In genomic region chr10:24478535-24478934, GRCm38 (mm10) we compare ENCODE assay signal across 22 mouse cellular contexts.
DNase-seq lines count a peak whose midpoint lies in the region; ATAC-seq and TF ChIP-seq lines count a peak whose summit lies in the region.
"Had no signal": no experiment of that assay in that cellular context is flagged by ENCODE, and none has a peak within 500 bp of the region (broad histone marks: within the 10 kb centered on the region; RNA-seq: fewer than 3 reads in every experiment).

No protein-coding gene starts in this region.

- no peak overlapping the region for H3K4me3 ChIP-seq in gastrocnemius, adult 2 months
- no peak overlapping the region for H3K4me3 ChIP-seq in heart, embryonic 14.5 days (ENCODE audit: control insufficient read depth in 1 of 2, insufficient read depth in 1 of 2, low read depth in 1 of 2, low read length in 2 of 2)
- H3K4me3 ChIP-seq in heart, embryonic 15.5 days: no peak overlapping the region
- H3K4me3 ChIP-seq: left cerebral cortex, adult 2 months; limb, embryonic 10.5 days; liver, embryonic 12.5 days; lung, embryonic 15.5 days; midbrain, embryonic 13.5 days; neural tube, embryonic 12.5 days had no signal

- H3K4me1 ChIP-seq in heart, embryonic 14.5 days (ENCODE audit: control insufficient read depth in 2 of 2, insufficient read depth in 2 of 2, low read length in 2 of 2): peaks cover 7 to 16% of the 10 kb centered on the region in 2 experiments
- peaks cover 16% of the 10 kb centered on the region for H3K4me1 ChIP-seq in heart, embryonic 15.5 days (replicated peaks)
- H3K4me1 ChIP-seq: liver, embryonic 12.5 days; midbrain, embryonic 13.5 days; neural tube, embryonic 12.5 days had no signal

- 0 out of 2 replicates have a peak, but pooled peaks cover 5% of the 10 kb centered on the region for H3K9me3 ChIP-seq in heart, embryonic 14.5 days (ENCODE audit: control insufficient read depth, low read length)
- no peaks in the 10 kb centered on the region for H3K9me3 ChIP-seq in heart, embryonic 15.5 days (replicated peaks)
- H3K9me3 ChIP-seq: limb, embryonic 10.5 days; liver, embryonic 12.5 days; lung, embryonic 15.5 days; midbrain, embryonic 13.5 days; neural tube, embryonic 12.5 days had no signal

- WGBS in heart, embryonic 14.5 days: 90% methylated on average over 2 of the region's 2 CpGs
- WGBS in heart, embryonic 15.5 days: 92% methylated on average over 2 of the region's 2 CpGs
- 61% methylated on average over 2 of the region's 2 CpGs for WGBS in large intestine, adult 2 months

- H3K4me2 ChIP-seq in heart, embryonic 14.5 days (ENCODE audit: low read length): peak overlapping the region; percentile 34
- peak overlapping the region; percentile 35 for H3K4me2 ChIP-seq in heart, embryonic 15.5 days
- H3K4me2 ChIP-seq: liver, embryonic 12.5 days; lung, embryonic 15.5 days; midbrain, embryonic 13.5 days; neural tube, embryonic 12.5 days had no signal

- DNase-seq in gastrocnemius, adult 2 months: no peak
- DNase-seq in gastrocnemius, postnatal 25 days: no peak
- DNase-seq in heart, adult 9 months (ENCODE audit: low spot score in 2 of 2): no peak
- DNase-seq in large intestine, adult 2 months (ENCODE audit: low read depth, low spot score): peak; percentile 14
- no peak for DNase-seq in urinary bladder, postnatal 25 days (ENCODE audit: low spot score)
- no peak for DNase-seq in thymus, postnatal 0 days (ENCODE audit: low spot score)
- DNase-seq: adrenal gland, postnatal 10 days; cerebellum, postnatal 14 days; forebrain, postnatal 0 days; kidney, adult 9 months; kidney, postnatal 25 days; thymus, postnatal 36 days had no signal

- no peak for TF ChIP-seq CTCF in gastrocnemius, adult 2 months (IDR thresholded peaks at IDR 0.05)

- H3K36me3 ChIP-seq in heart, embryonic 14.5 days (ENCODE audit: control insufficient read depth, insufficient read depth, low read length): no peaks in the 10 kb centered on the region
- H3K36me3 ChIP-seq in heart, embryonic 15.5 days: no peaks in the 10 kb centered on the region
- H3K36me3 ChIP-seq: limb, embryonic 10.5 days; liver, embryonic 12.5 days; lung, embryonic 15.5 days; midbrain, embryonic 13.5 days; neural tube, embryonic 12.5 days had no signal

- H3K27me3 ChIP-seq in heart, embryonic 14.5 days (ENCODE audit: control insufficient read depth, insufficient read depth, low read length): no peaks in the 10 kb centered on the region
- H3K27me3 ChIP-seq in heart, embryonic 15.5 days: no peaks in the 10 kb centered on the region
- H3K27me3 ChIP-seq: liver, embryonic 12.5 days; lung, embryonic 15.5 days; midbrain, embryonic 13.5 days; neural tube, embryonic 12.5 days had no signal

- intact Hi-C loops in gastrocnemius, adult 2 months (cut with DNase I): no loop called here

- peak overlapping the region; percentile 56 for H3K9ac ChIP-seq in heart, embryonic 14.5 days (ENCODE audit: low read length)
- no peak overlapping the region for H3K9ac ChIP-seq in heart, embryonic 15.5 days
- H3K9ac ChIP-seq: forebrain, postnatal 0 days; liver, embryonic 12.5 days; lung, embryonic 15.5 days; midbrain, embryonic 13.5 days; neural tube, embryonic 12.5 days had no signal

- ATAC-seq in heart, embryonic 14.5 days (ENCODE audit: insufficient number of reproducible peaks, insufficient read depth, low FRiP score, low read depth): no peak
- no peak for ATAC-seq in heart, embryonic 15.5 days (replicated peaks; ENCODE audit: insufficient number of reproducible peaks, insufficient read depth, low FRiP score, low read depth)
- ATAC-seq: activated CD4-positive, CD25-positive, alpha-beta regulatory T cell, adult 4 months; CD4-positive, CD25-positive, alpha-beta regulatory T cell, adult 4 months; forebrain, postnatal 0 days; liver, embryonic 12.5 days; midbrain, embryonic 13.5 days had no signal

- H3K27ac ChIP-seq in gastrocnemius, adult 2 months: peak overlapping the region; percentile 71
- H3K27ac ChIP-seq in heart, embryonic 14.5 days (replicated peaks in 1 of 2; ENCODE audit: control insufficient read depth in 1 of 2, insufficient read depth in 1 of 2, low read depth in 2 of 2, low read length in 2 of 2): peak overlapping the region; percentile 92 to 96
- peak overlapping the region; percentile 91 for H3K27ac ChIP-seq in heart, embryonic 15.5 days
- H3K27ac ChIP-seq: left cerebral cortex, adult 2 months; limb, embryonic 10.5 days; liver, embryonic 12.5 days; lung, embryonic 15.5 days; midbrain, embryonic 13.5 days; neural tube, embryonic 12.5 days had no signal
